Mouse (Mus musculus) small intestine, adult 10 weeks (tissue): Measurements from ENCODE around the gene Zfp108. TPM values are rescaled to one million over a fixed set of nuclear protein-coding genes. Genes with fewer than 3 reads are reported as not detected.

Experiments used
- polyA plus RNA-seq: library from polyadenylated mRNA; stranded (reverse); fragments of 350-450 nt; fragmentation: Illumina TruSeq; extraction: RNeasy Lipid Tissue Mini Kit (QIAGEN cat#74804); gene quantifications from one replicate; pipeline ENCODE4 v1.2.3, GENCODE M21; 2014; ENCODE audit warnings: low replicate concordance

Gene Zfp108
- polyA plus RNA-seq: 2.0 TPM

GRCm38 (mm10) chr7:24254633-24255474 is at the start of gene Zfp108:
Gene Zfp108 (plus strand): TSS chr7:24254794.

GRCm38 (mm10) chr7:24211343-24211742 is 43.3 kb upstream of the Zfp108 start, which contains the start of gene Zfp111:
Gene Zfp111 (minus strand): TSS chr7:24211443.

DNA sequence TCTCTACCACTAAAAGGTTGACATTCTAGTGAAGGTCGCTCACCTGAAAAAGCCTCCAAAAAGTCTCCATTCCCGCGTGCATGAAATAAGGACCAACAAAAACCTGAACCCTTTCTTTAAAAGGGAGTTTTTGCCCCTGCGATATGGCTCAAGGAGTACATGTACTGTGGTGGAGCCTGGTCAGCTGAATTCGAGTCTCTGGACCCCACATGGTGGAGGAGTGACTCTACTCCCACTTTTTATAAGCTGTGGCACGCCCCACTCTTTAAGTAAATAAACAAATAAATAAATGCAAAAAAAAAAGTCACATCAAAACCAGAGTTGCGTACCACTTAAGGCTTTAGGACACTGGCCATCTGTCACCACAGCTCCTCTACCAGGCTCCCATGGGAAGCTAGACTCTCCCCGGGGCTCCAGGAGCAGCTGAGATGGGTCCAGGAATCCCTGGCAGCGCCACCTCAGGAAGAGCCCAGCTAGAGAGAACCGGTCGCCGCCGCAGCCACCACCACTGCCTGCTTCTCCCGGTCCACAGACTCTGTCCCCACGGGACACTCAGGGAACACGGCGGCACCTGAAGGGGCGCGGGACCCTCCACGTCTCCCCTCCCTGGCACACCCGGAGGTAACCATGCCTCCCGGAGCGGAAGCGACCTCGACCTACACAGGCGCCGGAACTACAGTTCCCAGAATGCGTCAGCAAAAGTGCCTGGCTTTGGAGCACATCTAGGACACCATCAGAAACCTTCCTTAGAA is 17.4 kb upstream of the Zfp108 start, which contains the start of gene Zfp109:
TSS of gene Zfp109 (minus strand) at position 521 of the 752 bp plus-strand sequence.

DNA sequence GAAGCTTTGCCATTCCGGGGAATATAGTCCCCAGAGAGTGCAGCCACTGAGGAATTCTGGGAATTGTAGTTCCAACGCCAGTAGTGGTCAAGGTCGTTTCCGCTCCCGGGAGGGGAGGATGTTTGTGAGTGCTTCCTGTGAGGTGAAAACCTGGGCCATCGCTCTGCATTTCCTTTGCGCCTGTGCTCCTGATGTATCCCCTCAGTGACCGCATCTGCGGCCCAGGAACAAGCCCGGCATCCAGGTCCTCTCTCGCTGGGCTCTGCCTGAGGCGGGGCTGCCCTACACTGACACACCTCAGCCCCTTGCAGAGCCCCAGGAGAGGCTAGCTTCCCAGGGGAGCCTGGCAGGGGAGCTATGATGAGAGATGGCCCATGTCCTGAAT is 15.7 kb downstream of the Zfp108 start, which contains the start of gene Zfp93:
TSS of gene Zfp93 (plus strand) at position 133 of the 385 bp plus-strand sequence.

DNA sequence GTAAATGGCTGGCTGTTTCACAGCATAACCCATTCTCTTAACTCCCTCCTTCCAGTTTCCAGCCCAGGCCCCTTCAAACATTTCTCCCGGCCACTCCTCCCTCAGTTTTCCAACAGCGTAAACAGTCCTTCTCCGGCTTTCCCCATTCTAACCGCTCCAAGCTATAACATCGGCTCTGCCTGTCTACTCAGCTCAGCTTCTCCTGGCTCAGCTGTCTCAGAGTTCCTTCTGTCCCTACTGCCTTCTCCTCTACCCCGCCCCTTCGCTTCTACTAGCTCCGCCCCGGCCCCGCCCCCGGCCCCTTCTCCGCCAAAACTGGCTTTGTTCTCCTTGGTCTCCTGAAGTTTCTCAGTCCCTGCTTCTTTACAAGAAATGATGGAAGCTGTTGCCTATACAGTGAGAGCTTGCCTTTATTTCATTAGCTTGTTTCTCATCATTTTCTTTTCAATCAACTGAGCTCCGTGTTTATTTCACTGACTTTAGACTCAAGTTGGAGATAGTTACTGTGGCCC is 46.2 kb downstream of the Zfp108 start, which contains the start of gene Zfp61:
TSS of gene Zfp61 (minus strand) at position 462 of the 512 bp plus-strand sequence.

Other genes with a start within 250 kb of the Zfp108 start
- gene Vmn1r183, start 201.5 kb upstream of the Zfp108 start, polyA plus RNA-seq: not detected
- 7.6 TPM for gene Zfp180, start 172.9 kb upstream of the Zfp108 start, polyA plus RNA-seq
- 1.0 TPM for gene Zfp112, start 142.5 kb upstream of the Zfp108 start, polyA plus RNA-seq
- gene Zfp235, start 120.6 kb upstream of the Zfp108 start, polyA plus RNA-seq: 4.6 TPM
- gene Zfp114, start 79.7 kb upstream of the Zfp108 start, polyA plus RNA-seq: 0.11 TPM
- gene Zfp111, start 43.4 kb upstream of the Zfp108 start, polyA plus RNA-seq: 3.9 TPM
- 1.0 TPM for gene Zfp109, start 17.2 kb upstream of the Zfp108 start, polyA plus RNA-seq
- 2.7 TPM for gene Zfp93, start 15.6 kb downstream of the Zfp108 start, polyA plus RNA-seq
- gene Zfp61, start 46.4 kb downstream of the Zfp108 start, polyA plus RNA-seq: 2.2 TPM
- 0.85 TPM for gene Zfp94, start 61.9 kb downstream of the Zfp108 start, polyA plus RNA-seq
- not detected for gene Tescl, start 79.1 kb downstream of the Zfp108 start, polyA plus RNA-seq
- not detected for gene Lypd5, start 94.4 kb downstream of the Zfp108 start, polyA plus RNA-seq
- 0.11 TPM for gene Kcnn4, start 115.5 kb downstream of the Zfp108 start, polyA plus RNA-seq
- 0.33 TPM for gene Smg9, start 144.8 kb downstream of the Zfp108 start, polyA plus RNA-seq
- not detected for gene Irgc1, start 197.5 kb downstream of the Zfp108 start, polyA plus RNA-seq
- gene Plaur, start 207.7 kb downstream of the Zfp108 start, polyA plus RNA-seq: 0.30 TPM
- gene Cadm4, start 227.2 kb downstream of the Zfp108 start, polyA plus RNA-seq: not detected